Mouse (Mus musculus) MEL (cell line): ENCODE data around the gene Myl4.
"Not testable (repeated sequence)": the region's sequence is repeated elsewhere in the genome, so short reads cannot be mapped to it uniquely, and the experiment has no call there.

Experiments
- CTCF ChIP-seq, 3 experiments: IDR thresholded peaks in 2 of 3; conservative IDR thresholded peaks in 1 of 3; 2 replicates each; pipeline ENCODE4 v1.5.1; 2011 to 2012; ENCODE audit warnings: low read length in 3 of 3, low read depth in 2 of 3, mild to moderate bottlenecking in 2 of 3, improper control_type of control experiment in 1 of 3, inconsistent platforms in 1 of 3, mixed read lengths in 1 of 3, moderate library complexity in 1 of 3; ENCODE audit not compliant: control insufficient read depth in 1 of 3, insufficient read depth in 1 of 3, poor library complexity in 1 of 3, severe bottlenecking in 1 of 3
- MAZ ChIP-seq: IDR thresholded peaks from 2 replicates; pipeline ENCODE4 v1.6.1; 2012; ENCODE audit warnings: low read depth, mild to moderate bottlenecking, inconsistent platforms, low read length, improper control_type of control experiment
- POLR2A ChIP-seq, 2 experiments: IDR thresholded peaks; 2 replicates each; pipeline ENCODE4 v1.6.1; 2011 to 2012; ENCODE audit warnings: low read length in 2 of 2, mild to moderate bottlenecking in 2 of 2, control low read depth in 1 of 2, improper control_type of control experiment in 1 of 2, low read depth in 1 of 2, moderate library complexity in 1 of 2; ENCODE audit not compliant: control insufficient read depth in 1 of 2, insufficient read depth in 1 of 2, poor library complexity in 1 of 2

DNA sequence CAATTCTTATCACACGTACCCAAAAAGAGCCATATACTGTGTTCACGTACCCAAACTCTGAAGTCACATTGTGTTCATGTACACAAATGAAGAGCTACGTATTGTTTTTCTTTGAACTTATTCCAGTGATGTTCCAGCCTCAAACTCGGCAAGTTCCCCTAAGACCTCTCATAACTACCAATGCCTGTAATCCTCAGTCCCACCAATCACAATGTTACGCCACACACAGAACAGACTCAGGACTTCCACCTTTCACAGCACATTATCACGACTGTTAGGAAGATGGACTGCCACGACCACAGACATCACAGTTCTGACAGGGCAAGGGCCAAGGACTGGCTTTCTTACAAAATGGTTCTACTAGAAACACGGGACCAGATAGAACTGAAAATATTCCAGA lies 20.1 kb downstream of the Myl4 start:
- not testable (repeated sequence) for TF ChIP-seq POLR2A (IDR thresholded peaks at IDR 0.05; ENCODE audit: control insufficient read depth in 1 of 2, insufficient read depth in 1 of 2, low read depth in 1 of 2, low read length in 2 of 2, poor library complexity in 1 of 2); CTCF (IDR thresholded peaks at IDR 0.05 in 2 of 3, conservative IDR thresholded peaks at IDR 0.05 in 1 of 3; ENCODE audit: control insufficient read depth in 1 of 3, insufficient read depth in 1 of 3, low read depth in 2 of 3, low read length in 3 of 3, poor library complexity in 1 of 3, severe bottlenecking in 1 of 3); MAZ
